Mouse (Mus musculus): ENCODE measurements around the gene Safb.

The Safb gene

DNA sequence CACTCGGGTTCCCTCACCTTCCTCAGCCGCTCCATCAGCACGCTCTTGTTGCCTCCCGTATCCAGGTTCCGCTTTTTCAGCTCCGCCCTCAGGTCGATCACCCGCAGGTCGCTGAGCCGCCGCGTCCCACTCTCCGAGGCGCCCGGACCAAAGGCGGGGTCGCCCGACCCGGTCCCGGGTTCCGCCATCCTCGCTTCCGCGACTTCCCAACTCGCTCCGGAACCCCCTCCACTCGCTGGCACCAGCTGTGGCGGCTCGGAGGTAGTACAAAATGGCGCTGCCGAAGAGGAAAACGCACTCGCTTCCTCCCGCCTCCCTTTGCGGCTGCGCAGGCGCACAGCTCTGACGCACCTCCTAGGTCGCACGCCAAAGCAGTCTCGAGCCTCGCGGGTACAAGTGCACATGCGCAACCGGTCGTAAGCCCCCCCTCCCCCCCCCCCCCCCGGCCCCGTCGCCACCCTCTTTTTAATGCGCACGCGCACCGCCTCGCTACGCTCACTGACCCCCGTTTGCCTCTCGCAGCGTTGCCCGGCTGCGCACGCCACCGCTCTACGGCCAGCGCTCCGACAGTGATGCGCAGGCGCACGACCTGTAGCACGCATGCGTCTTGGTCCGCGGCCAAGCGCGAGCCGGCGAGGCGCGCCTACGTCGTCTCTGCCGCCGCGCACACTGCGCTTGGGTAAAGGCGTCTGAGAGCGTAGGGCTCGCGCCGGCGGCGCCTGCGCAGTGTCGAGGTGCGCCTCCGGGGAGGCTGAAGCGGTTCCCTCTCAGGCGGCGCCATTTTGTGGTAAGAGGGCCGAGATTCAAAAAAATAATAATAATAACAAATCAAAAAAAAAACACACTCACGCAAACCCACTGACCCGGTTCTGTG is at the start of gene Safb, which contains the start of gene Safb2:
Gene Safb, plus strand, starts transcription at position 569 of the 874 bp plus-strand sequence.
Gene Safb2, minus strand, starts transcription at position 329 of the 874 bp plus-strand sequence.
- peak; percentile 99 to 100 for DNase-seq (ENCODE audit: inconsistent age in 2 of 2, low spot score in 1 of 2)

DNA sequence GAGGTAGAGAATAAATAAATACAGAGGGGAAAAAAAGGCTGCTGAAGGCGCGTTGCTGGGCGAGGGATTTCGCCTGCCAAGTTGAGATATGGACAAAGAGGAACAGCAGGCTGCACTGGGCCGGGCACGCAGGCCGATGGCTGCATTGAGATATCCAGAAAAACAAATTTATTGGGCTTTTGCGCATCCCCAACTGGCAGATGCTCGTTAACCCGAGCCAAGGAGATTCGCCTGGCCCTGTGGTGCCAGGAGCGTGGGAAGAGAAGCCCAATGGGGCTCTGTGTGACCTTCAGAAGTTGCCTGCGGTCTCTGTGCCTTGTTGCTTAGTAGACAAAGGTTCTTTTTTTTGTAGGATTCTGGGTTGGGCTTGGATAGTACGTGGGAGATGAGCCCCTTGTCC is 48.4 kb upstream of the Safb start:
- DNase-seq (ENCODE audit: inconsistent age in 2 of 2, low spot score in 1 of 2) = no peak

DNA sequence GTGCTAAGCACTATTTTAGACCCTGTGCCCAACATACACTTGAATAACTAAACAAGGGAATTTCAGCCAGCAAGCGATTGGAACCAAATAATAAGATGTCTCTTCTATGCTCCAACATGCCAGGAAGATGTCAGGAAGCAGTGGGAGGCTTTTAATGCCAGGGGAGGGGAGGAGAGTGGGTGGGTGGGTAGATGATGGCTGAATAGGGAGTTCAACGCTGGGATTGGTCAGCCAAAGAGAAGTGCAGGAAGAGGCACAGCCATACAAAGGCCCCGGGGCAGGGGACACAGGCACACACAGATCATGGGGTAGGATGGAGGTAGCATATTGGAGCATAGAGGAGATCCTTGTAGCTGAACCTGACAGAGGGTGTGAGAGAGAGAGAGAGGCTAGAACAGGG is 47.8 kb upstream of the Safb start:
- DNase-seq (ENCODE audit: inconsistent age in 2 of 2, low spot score in 1 of 2) = no peak

DNA sequence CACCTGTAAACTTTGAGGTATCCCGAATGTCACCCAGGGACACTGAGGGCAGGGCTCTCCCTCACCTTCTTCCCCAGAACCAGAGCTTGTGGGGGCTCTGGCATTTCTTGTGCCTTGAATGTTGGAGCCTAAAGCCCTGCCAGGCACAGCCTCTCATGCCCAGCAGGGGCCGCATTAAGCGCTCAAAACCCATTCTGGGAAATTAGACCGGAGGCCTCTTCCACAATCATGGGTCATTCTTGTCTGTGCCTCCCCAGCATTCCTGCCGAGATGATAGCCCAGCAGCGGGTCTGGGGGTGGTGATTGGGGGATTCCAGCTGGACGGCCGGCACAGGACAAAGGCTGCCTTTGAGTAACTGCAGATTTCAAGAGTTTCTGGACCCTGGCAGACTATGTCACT is 46.7 kb upstream of the Safb start:
- no peak for DNase-seq (ENCODE audit: inconsistent age in 2 of 2, low spot score in 1 of 2)

DNA sequence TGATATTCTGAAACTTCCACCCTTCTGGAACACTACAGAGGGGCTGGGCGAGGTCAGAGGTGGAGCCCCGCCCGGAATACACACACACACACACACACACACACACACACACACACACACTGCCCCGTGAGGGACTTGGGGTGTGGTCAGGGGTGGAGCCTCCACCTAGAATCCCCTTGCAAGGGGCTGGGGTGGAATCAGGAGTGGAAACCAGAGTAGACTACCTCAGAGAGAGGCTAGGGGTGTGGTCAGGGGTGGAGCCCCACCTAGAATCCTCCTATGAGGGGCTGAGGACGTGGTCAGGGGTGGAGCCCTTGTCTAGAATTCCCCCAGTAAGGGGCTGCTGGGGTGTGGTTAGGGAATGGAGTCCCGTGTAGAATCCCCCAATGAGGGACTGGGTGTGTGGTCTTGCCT is 44.1 kb upstream of the Safb start:
- no peak for DNase-seq (ENCODE audit: inconsistent age in 2 of 2, low spot score in 1 of 2)

DNA sequence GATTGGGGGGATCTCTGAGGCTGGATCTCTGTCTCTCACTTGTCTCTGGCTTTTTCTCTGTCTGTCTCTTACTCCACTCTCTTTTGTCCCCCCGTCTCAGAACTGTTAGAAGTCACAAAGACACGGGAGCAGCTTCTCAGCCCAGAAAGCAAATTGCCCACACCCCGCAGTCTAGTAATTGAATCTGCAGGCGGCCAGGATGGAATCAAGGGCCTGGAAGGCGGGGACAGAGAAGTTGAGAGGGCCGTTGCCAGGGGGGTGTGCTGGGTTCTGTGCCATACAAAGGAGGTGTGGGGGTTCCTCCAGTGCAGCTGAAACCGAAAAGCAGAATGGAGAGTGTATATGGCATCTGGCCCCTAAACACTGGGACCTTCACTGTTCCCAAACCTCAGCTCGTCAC is 41.9 kb upstream of the Safb start:
- no peak for DNase-seq (ENCODE audit: inconsistent age in 2 of 2, low spot score in 1 of 2)

DNA sequence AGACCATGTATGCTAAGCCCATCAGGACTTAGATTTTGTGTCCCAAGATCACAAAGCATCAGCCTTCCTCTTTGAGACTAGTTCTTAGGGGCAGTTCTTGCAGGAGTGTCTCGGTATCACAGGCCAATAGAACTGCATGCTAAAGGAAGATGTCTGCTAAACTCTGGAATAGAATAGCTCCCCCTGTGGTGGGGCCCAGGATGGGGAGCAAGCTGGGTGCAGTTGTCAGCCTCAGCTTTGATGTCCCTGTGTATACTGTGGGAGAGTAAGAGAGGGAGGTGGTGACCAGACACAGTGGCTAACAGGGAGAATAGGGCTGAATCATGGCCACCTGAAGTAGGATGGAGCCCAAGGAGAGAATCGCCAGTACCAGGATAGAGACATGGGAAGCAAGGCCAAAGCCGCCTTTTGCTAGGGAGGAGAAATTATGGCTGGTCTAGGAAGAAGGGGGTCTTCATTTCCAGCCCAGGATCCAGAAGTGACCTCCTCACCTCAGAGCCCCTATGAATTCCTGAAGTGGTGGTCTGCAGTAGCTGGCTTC is 40.9 kb upstream of the Safb start:
- DNase-seq (ENCODE audit: inconsistent age in 2 of 2, low spot score in 1 of 2) = no peak

DNA sequence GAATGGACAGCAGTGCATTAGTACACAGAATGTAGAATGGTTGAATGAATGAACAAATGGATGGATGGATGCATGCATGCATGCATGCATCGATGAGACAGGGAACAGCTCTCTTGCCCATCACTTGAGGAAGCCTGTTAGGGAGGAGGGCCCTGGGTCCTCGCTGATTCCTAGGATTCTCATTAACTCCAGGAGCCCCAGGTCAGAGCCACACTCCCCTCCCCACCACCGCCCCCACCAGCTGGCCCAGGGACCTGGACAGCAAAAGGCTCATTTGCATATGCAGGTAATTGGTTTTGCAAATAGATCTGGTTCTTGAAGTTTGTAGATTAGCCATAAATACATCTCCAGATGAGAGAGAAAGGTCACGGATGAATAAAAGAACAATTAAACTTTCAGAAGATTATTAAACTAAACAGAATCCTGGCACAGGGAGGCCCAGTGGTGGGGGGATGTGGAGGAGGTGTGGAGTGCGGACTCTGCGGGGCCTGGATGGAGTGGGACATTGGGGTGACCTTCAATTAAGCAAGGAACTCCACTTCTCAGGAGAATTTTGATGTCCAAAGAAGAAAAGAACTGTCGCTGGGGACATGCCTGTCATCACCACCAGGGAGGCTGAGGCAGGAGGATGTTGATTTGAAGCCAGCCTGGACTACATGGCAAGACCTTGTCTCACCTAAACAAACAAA is 39.8 kb upstream of the Safb start:
- no peak for DNase-seq (ENCODE audit: inconsistent age in 2 of 2, low spot score in 1 of 2)

DNA sequence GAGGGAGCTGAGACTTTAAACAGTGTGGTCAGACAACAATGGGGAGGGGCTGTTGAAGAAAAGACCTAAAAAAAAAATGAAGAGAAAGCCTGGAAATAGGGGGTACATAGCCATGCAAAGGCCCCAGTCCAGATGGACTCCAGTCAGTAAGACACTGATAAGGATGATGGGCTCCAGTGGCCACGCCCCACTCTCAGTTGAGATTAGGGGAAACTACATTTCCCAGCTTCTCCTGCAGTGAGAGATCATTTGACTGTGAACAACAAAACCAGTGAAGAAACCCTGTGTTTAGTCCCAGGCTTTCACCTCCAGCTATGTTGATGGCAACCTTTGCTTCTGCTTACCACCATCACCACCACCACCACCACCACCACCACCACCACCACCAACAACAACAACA is 38.7 kb upstream of the Safb start:
- DNase-seq (ENCODE audit: inconsistent age in 2 of 2, low spot score in 1 of 2) = no peak

DNA sequence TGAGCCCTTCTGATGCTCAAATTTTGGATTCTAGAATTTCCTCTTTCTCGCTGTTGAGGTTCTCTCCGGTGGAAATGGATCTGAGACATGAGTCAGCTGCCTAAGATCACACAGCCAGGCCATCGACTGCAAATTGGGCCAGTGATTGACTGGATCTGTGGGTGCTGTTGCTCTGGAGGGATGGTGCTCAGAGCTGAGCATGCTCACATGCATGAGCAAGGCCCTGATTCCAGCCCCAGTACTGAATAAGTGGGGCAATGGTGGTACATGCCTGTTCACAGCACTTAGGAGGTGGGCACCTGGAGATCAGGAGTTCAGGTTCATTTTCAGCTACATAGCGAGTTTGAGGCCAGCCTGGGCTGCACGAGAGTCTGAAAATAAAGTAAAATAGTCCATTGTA is 38.0 kb upstream of the Safb start:
- DNase-seq (ENCODE audit: inconsistent age in 2 of 2, low spot score in 1 of 2) = no peak

DNA sequence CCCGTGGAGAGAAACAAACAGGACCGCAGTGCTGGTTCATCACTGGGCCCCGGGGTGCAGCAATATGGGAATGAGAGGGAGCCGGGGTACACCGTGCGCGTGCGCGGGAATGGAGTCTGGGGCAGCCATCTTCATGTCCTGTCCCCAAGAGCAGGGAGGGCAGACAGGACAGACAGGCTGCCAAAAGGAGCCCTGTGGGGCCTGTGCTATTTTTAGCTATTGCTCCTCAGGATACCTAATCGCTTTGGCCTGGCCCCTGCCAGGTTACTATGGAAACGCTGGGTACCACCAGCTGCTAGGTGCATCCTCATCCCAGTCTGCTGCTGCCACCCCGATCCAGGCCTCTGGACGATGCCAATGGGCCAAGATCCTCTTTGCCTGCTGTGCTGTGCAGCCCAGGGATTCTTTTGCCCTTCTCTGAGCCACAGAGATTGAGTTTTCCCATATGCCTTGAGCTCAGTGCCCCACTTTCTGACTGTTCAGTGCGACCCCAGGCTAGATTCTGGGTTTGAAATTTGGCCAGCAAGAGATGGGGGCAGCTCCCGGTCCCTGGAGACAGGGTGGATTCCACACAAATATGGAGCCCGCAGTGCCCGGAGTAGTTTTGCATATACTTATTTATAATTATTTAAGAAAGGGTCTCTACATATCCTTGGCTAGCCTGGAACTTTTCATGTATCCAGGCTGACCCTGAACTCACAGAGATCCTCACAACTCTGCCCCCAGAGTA is 37.3 kb upstream of the Safb start:
- DNase-seq (ENCODE audit: inconsistent age in 2 of 2, low spot score in 1 of 2) = no peak

DNA sequence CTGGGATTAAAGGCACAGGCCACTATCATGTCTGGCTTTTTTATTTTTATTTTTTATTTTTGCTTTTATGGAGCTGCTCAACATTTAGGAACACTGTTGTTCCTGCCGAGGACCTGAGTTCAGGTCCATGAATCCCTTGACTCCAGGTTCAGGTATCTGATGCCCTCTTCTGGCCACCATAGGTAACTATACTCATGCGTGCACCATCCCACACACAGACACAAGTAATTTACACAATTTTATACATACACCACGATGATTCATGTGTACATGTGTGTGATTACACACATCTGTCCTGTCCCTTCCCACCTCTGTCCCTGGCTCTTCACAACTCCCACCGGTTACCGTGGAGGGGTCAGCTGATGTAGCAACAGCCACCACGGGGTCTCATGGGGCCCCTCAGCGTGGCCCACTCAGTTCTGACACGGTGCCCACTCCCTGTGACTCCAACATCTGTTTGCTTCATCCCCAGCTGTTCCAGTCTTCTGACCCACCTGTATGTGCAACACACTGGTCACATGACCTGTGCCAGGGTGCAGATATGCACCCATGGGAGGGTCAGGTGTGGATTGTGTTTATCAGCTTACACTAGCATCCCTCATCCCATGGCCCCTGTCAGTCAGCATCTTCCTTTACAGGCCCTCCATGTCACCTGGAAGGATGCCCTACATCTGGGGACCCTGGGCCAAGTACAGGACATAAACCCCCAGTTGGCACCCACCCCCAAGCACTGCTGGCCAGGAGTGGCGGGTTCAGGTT is 36.6 kb upstream of the Safb start:
- peak in 1 of 2 experiments; percentile 28 for DNase-seq (ENCODE audit: inconsistent age in 2 of 2, low spot score in 1 of 2)

DNA sequence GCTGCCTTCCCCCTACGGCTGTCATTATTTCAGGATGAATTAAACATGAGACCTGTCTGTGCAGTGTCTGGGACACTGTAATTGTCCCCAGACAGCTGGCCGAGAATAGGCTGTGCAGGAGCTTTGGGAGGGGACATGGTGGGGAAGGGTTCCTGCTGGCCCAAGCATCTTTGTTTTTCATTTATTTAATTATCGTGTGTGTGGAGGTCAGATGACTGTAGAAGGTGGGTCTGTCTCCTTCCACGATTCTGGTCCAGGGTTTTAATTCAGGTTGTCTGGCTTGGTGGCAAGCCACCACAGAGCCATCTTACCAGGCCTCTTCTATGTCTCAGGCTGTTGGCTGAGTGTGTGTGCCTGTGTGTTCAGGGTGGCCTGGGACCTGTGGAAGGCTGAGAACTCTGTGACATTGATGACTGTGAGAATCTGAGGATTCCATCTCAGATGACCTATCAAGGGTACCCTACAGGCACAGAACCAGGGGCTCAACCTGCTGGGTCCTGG is 36.0 kb upstream of the Safb start:
- peak in 1 of 2 experiments; percentile 25 for DNase-seq (ENCODE audit: inconsistent age in 2 of 2, low spot score in 1 of 2)

DNA sequence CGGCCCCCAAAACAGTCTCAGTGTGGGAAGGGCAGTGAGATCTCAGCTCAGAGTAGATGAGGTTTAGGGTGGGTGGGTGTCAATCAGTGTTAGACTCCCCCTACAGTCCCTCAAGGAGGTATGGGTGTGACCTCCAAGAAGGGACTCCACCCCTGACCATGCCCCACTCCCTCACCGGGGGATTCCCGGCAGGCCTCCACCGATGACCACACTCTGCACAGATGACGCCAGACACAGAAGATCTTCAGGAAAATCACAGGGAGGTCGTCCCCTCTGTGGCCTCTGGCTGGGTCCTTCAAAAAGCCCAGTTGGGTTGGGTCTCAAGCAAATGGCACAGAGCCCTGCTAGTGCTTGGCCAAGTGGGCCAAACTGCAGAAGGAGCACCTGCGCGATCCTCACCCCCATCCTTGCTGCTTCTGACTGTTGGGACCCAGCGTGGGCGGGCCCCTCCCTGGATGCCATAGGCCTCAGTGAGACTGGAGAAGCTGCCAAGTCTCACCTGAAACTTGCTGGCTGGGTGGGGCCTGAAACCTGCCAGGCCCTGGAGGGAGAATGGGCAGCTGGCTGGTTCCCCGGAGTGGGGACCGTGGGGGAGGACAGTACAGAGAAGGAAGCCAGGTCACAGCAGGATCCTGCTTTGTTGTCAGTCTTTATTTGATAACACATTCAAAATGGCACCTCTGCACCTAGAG is 33.7 kb upstream of the Safb start:
- DNase-seq (ENCODE audit: inconsistent age in 2 of 2, low spot score in 1 of 2) = peak in 1 of 2 experiments; percentile 22

DNA sequence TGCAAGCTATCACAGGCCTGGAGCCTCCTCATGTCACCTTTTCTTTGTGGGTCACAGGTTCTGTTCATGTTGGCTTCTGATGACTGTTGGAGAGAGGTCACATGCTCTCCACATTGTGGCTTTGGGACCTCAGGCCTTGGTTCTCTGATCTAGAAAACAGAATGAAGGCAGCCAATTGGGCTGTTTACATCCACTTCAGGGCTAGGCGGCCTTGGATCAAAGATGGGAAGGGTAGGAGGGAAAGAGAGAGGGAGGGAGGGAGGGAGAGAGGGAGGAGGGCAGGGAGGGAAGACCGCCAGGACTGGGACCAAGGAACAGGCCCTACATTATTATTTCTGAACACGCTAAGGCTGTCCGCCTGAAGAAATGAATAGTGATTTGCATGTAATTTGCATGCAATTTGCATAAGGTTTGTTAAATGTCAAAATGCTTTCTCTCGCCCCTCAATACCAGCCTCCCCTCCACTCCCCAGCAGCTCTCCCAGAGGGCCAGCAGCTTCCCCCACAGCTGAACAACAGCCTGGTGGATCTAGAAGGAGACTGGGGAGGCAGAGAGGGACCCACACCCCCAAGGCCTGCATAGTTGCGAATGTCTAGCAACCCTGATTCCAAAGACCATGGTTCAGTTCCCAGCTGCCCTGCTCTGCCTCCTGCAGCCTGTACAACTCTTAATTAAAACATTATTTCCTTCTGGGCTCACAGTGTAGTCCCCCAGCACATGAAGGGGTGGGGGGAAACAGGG is 32.6 kb upstream of the Safb start:
- DNase-seq (ENCODE audit: inconsistent age in 2 of 2, low spot score in 1 of 2) = peak in 1 of 2 experiments; percentile 2

DNA sequence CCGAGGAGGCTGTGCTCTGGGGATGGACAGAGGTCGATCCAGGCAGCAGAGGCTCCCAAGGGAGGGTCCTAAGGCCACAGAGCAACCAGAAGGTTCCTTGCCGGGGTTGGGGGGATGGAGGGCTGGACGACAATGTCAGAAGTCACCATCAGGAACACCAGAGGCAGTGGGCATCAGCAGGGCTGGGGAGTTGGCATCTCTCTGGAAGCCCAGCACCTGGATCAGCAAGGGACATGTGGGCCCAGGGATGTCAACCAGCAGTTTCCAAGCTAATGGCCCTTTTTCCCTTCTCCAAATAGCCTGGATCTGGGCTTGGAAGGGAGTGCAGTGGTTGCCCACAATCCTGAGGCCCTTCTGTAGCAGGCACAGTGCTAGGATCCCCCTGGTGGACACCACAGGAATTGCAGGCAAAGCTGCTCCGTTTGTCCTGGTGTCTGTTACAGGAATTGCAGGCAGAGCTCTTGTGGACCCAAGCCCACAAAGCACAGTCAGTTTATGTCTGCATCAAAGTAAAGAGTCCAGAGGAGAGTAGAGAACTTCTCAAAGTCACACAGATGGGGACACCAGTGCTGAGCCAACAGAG is 31.8 kb upstream of the Safb start:
- peak; percentile 45 to 85 for DNase-seq (ENCODE audit: inconsistent age in 2 of 2, low spot score in 1 of 2)

DNA sequence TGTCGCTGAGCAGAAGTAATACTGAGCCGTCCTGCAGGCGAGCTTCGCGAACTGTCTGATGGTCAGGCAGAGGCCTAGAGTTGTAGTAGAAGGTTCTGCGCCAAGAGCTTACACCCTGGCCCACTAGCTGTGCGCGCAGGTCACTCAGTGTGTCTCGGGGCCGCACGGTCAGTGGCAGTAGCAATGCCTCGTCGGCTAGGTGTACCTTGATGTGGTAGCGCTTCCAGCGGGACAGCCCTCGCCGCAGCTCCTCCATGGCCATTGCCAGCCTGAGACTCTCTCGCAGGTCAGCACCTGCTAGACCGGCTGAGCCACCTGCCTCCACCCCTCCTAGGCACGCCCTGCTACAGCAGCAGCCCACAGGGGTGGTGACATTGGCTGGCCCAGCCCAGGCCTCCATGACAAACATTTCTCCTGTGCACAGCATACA is 30.5 kb upstream of the Safb start, which contains the start of gene Gm20219:
Gene Gm20219, minus strand, starts transcription at position 266 of the 430 bp plus-strand sequence.
- DNase-seq (ENCODE audit: inconsistent age in 2 of 2, low spot score in 1 of 2) = peak; percentile 12 to 33

DNA sequence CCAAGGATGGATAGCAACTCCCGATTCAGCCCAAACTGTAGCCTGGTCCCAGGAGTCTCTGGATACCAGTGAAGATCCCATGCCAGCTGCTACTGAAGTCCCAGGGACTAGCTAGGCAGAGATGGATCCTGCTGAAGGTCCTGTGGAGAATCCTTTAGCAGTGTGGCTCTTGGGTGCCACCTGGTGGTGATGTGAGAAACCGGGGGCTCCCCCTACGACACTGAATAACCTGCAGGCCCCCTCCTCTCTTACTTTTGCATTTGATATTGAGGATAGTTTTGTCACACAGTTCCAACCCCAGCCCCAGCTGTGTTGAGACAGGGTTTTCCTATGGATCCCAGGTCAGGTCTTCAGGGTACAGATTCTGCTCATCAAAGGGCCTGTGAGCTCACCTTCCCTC is 26.2 kb upstream of the Safb start:
- peak; percentile 66 to 89 for DNase-seq (ENCODE audit: inconsistent age in 2 of 2, low spot score in 1 of 2)

DNA sequence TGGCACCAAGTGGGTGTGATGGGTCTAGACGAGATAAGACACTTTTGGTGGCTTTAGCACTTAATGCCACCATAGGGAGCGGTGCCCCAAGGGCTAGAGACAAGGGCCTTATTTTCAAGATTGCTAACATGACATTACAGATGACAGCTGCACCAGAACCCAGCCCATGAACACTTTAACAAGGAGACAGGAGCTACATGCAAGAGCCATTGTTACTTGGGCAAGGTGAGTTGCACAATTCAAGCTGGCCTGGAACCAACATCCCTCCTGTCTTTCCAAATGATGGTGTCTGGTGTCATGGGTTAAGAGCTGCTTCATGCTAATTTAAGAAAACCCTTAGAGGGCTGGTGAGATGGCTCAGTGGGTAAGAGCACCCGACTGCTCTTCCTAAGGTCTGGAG is 25.2 kb upstream of the Safb start:
- peak in 1 of 2 experiments; percentile 70 for DNase-seq (ENCODE audit: inconsistent age in 2 of 2, low spot score in 1 of 2)

All from adrenal gland, adult (tissue).